Mouse (Mus musculus) MEL (cell line): ENCODE measurements at regions not wholly inside any gene's neighbourhood (a gene's known extent, or its start where the extent isn't known, plus 50 kb on each side); places are given as distances from the start of the nearest gene placed in this dataset.

Experiments used
- DNase-seq: peaks from one replicate; pipeline ENCODE4 v3.0.0; 2011; ENCODE audit warnings: low read depth, low spot score
- H3K27ac ChIP-seq: 2 replicates; pipeline ENCODE4 v1.5.1; 2012; ENCODE audit warnings: low read depth, mild to moderate bottlenecking, control low read depth, low read length, moderate library complexity; ENCODE audit not compliant: control insufficient read depth
- H3K27me3 ChIP-seq, 2 experiments: fragments of 150-350 bp in 1 of 2; sonication (generic) in 1 of 2; 2 replicates each; pipeline ENCODE4 v1.6.1; 2012; ENCODE audit warnings: low read length in 2 of 2, mild to moderate bottlenecking in 2 of 2, improper control_type of control experiment in 1 of 2, moderate library complexity in 1 of 2; ENCODE audit not compliant: insufficient read depth in 2 of 2, control insufficient read depth in 1 of 2
- H3K36me3 ChIP-seq, 2 experiments: 2 replicates each; pipeline ENCODE4 v1.6.1; 2012 to 2014; ENCODE audit warnings: low read length in 2 of 2, improper control_type of control experiment in 1 of 2, inconsistent platforms in 1 of 2, mild to moderate bottlenecking in 1 of 2; ENCODE audit not compliant: insufficient read depth in 2 of 2, control insufficient read depth in 1 of 2
- H3K4me1 ChIP-seq, 2 experiments: fragments of 150-350 bp in 1 of 2; sonication (generic) in 1 of 2; 2 replicates each; pipeline ENCODE4 v1.6.1; 2012; ENCODE audit warnings: low read length in 2 of 2, improper control_type of control experiment in 1 of 2, mild to moderate bottlenecking in 1 of 2; ENCODE audit not compliant: insufficient read depth in 2 of 2, control insufficient read depth in 1 of 2
- H3K4me3 ChIP-seq, 2 experiments: fragments of 150-350 bp in 1 of 2; sonication (generic) in 1 of 2; 2 replicates each; pipeline ENCODE4 v1.5.1; 2012; ENCODE audit warnings: low read depth in 2 of 2, low read length in 2 of 2, mild to moderate bottlenecking in 2 of 2, moderate library complexity in 2 of 2, control low read depth in 1 of 2, improper control_type of control experiment in 1 of 2; ENCODE audit not compliant: control insufficient read depth in 1 of 2, insufficient read depth in 1 of 2
- H3K79me2 ChIP-seq: 2 replicates; pipeline ENCODE4 v1.6.1; 2012; ENCODE audit warnings: mild to moderate bottlenecking, low read length, moderate library complexity; ENCODE audit not compliant: control insufficient read depth, poor library complexity, insufficient read depth
- H3K9ac ChIP-seq: 2 replicates; pipeline ENCODE4 v1.6.1; 2012; ENCODE audit warnings: low read depth, mild to moderate bottlenecking, control low read depth, low read length, moderate library complexity; ENCODE audit not compliant: control insufficient read depth, poor library complexity, severe bottlenecking
- H3K9me3 ChIP-seq: fragments of 150-350 bp; sonication (generic); replicated peaks from 2 replicates; pipeline ENCODE4 v1.6.1; 2012; ENCODE audit warnings: mild to moderate bottlenecking, low read length, improper control_type of control experiment, moderate library complexity; ENCODE audit not compliant: insufficient read depth
- E2F4 ChIP-seq: IDR thresholded peaks from 2 replicates; pipeline ENCODE4 v1.6.1; 2011; ENCODE audit warnings: low read depth, low read length, improper control_type of control experiment, borderline replicate concordance
- ETS1 ChIP-seq: IDR thresholded peaks from 2 replicates; pipeline ENCODE4 v1.6.1; 2012; ENCODE audit warnings: low read depth, mild to moderate bottlenecking, inconsistent platforms, low read length, improper control_type of control experiment, moderate library complexity
- GABPA ChIP-seq: IDR thresholded peaks from 2 replicates; pipeline ENCODE4 v1.6.1; 2012; ENCODE audit warnings: low read depth, mild to moderate bottlenecking, inconsistent platforms, low read length, improper control_type of control experiment, moderate library complexity
- HCFC1 ChIP-seq: IDR thresholded peaks from 2 replicates; pipeline ENCODE4 v1.6.1; 2012; ENCODE audit warnings: low read depth, mild to moderate bottlenecking, inconsistent platforms, low read length, improper control_type of control experiment, moderate library complexity
- MEF2A ChIP-seq: IDR thresholded peaks from 2 replicates; pipeline ENCODE4 v1.6.1; 2014; ENCODE audit warnings: low read depth, mild to moderate bottlenecking, inconsistent platforms, low read length, improper control_type of control experiment; ENCODE audit not compliant: poor library complexity, insufficient replicate concordance, severe bottlenecking; ENCODE audit errors: extremely low read depth
- MXI1 ChIP-seq: IDR thresholded peaks from 2 replicates; pipeline ENCODE4 v1.6.1; 2011; ENCODE audit warnings: mild to moderate bottlenecking, low read depth, low read length, improper control_type of control experiment
- MYB ChIP-seq: IDR thresholded peaks from 2 replicates; pipeline ENCODE4 v1.6.1; 2011; ENCODE audit warnings: mild to moderate bottlenecking, low read depth, low read length, improper control_type of control experiment
- MYC ChIP-seq: IDR thresholded peaks from 2 replicates; pipeline ENCODE4 v1.6.1; 2011; ENCODE audit warnings: low read depth, mild to moderate bottlenecking, low read length, improper control_type of control experiment, moderate library complexity
- NELFE ChIP-seq: IDR thresholded peaks from 2 replicates; pipeline ENCODE4 v1.6.1; 2011; ENCODE audit warnings: low read depth, low read length, improper control_type of control experiment
- POLR2A ChIP-seq, 2 experiments: IDR thresholded peaks; 2 replicates each; pipeline ENCODE4 v1.6.1; 2011 to 2012; ENCODE audit warnings: low read length in 2 of 2, mild to moderate bottlenecking in 2 of 2, control low read depth in 1 of 2, improper control_type of control experiment in 1 of 2, low read depth in 1 of 2, moderate library complexity in 1 of 2; ENCODE audit not compliant: control insufficient read depth in 1 of 2, insufficient read depth in 1 of 2, poor library complexity in 1 of 2
- POLR2AphosphoS2 ChIP-seq: IDR thresholded peaks from 2 replicates; pipeline ENCODE4 v1.6.1; 2011; ENCODE audit warnings: low read length, improper control_type of control experiment
- RAD21 ChIP-seq: IDR thresholded peaks from 2 replicates; pipeline ENCODE4 v1.6.1; 2011; ENCODE audit warnings: mild to moderate bottlenecking, low read depth, low read length, improper control_type of control experiment
- RCOR1 ChIP-seq: IDR thresholded peaks from 2 replicates; pipeline ENCODE4 v1.6.1; 2012; ENCODE audit warnings: low read depth, mild to moderate bottlenecking, inconsistent platforms, low read length, improper control_type of control experiment
- SMC3 ChIP-seq: IDR thresholded peaks from 2 replicates; pipeline ENCODE4 v1.6.1; 2011; ENCODE audit warnings: low read depth, low read length, improper control_type of control experiment
- TBP ChIP-seq: IDR thresholded peaks from 2 replicates; pipeline ENCODE4 v1.8.0; 2011; ENCODE audit warnings: low read depth, low read length, improper control_type of control experiment
- TCF12 ChIP-seq: IDR thresholded peaks from 2 replicates; pipeline ENCODE4 v1.6.1; 2014; ENCODE audit warnings: low read depth, mild to moderate bottlenecking, inconsistent platforms, low read length, improper control_type of control experiment, moderate library complexity
- UBTF ChIP-seq: IDR thresholded peaks from 2 replicates; pipeline ENCODE4 v1.6.1; 2012; ENCODE audit warnings: low read depth, mild to moderate bottlenecking, inconsistent platforms, low read length, improper control_type of control experiment, moderate library complexity, borderline replicate concordance; ENCODE audit not compliant: insufficient read depth
- USF2 ChIP-seq, 2 experiments: IDR thresholded peaks; 2 replicates each; pipeline ENCODE4 v1.6.1; 2011 to 2012; ENCODE audit warnings: improper control_type of control experiment in 2 of 2, low read length in 2 of 2, borderline replicate concordance in 1 of 2, inconsistent platforms in 1 of 2, low read depth in 1 of 2, mild to moderate bottlenecking in 1 of 2; ENCODE audit not compliant: insufficient read depth in 1 of 2
- ZC3H11A ChIP-seq: IDR thresholded peaks from 2 replicates; pipeline ENCODE4 v1.6.1; 2012; ENCODE audit warnings: low read depth, mild to moderate bottlenecking, inconsistent platforms, low read length, improper control_type of control experiment
- ZKSCAN1 ChIP-seq: IDR thresholded peaks from 2 replicates; pipeline ENCODE4 v1.6.1; 2012; ENCODE audit warnings: low read depth, mild to moderate bottlenecking, inconsistent platforms, low read length, improper control_type of control experiment, moderate library complexity

GRCm38 (mm10) chr10:23708261-23708660 is 78.8 kb downstream of the Rps12 start:
- Histone ChIP-seq H3K27ac (no peak overlapping the region), H3K27me3 (no peaks in the 10 kb centered on the region), H3K79me2 (no peaks in the 10 kb centered on the region), H3K4me1 (no peaks in the 10 kb centered on the region), H3K4me3 (no peak overlapping the region), H3K9me3 (no peaks in the 10 kb centered on the region), H3K36me3 (no peaks in the 10 kb centered on the region), H3K9ac (no peak overlapping the region)
- TF ChIP-seq MEF2A (no peak), NELFE (no peak), ETS1 (no peak), MXI1 (no peak), POLR2AphosphoS2 (no peak), MYB (no peak), POLR2A (IDR thresholded peaks at IDR 0.05; ENCODE audit: control insufficient read depth in 1 of 2, insufficient read depth in 1 of 2, low read depth in 1 of 2, low read length in 2 of 2, poor library complexity in 1 of 2) (no peak), RAD21 (no peak), GABPA (no peak), TBP (no peak), RCOR1 (no peak), TCF12 (no peak), USF2 (IDR thresholded peaks at IDR 0.05; ENCODE audit: borderline replicate concordance in 1 of 2, insufficient read depth in 1 of 2, low read depth in 1 of 2, low read length in 2 of 2) (no peak), ZC3H11A (no peak), UBTF (no peak), HCFC1 (no peak)
- no peak for DNase-seq

GRCm38 (mm10) chr10:23707141-23707540 is 79.9 kb downstream of the Rps12 start:
- no peaks in the 10 kb centered on the region for H3K9me3 ChIP-seq
- no peaks in the 10 kb centered on the region for H3K36me3 ChIP-seq
- H3K27ac ChIP-seq, result no peak overlapping the region
- no peaks in the 10 kb centered on the region for H3K79me2 ChIP-seq
- DNase-seq, result no peak
- H3K4me3 ChIP-seq, result no peak overlapping the region
- no peak for TF ChIP-seq SMC3
- TF ChIP-seq TBP, result no peak
- TF ChIP-seq ZC3H11A, result no peak
- TF ChIP-seq MYC, result no peak
- TF ChIP-seq RAD21, result no peak
- no peak for TF ChIP-seq E2F4
- no peak for TF ChIP-seq ZKSCAN1
- no peak for TF ChIP-seq MEF2A
- no peak for TF ChIP-seq TCF12
- H3K4me1 ChIP-seq, result no peaks in the 10 kb centered on the region
- H3K27me3 ChIP-seq, result no peaks in the 10 kb centered on the region
- no peak overlapping the region for H3K9ac ChIP-seq
